Mouse (Mus musculus) G1E (cell line): ENCODE data around the gene Filip1. TPM values are rescaled to one million over a fixed set of nuclear protein-coding genes. Genes with fewer than 3 reads are reported as not detected.

Source experiments
- ATAC-seq: 2 replicates; pipeline ENCODE4 v1.8.0; 2016; ENCODE audit warnings: mild to moderate bottlenecking; ENCODE audit not compliant: insufficient number of reproducible peaks, poor library complexity, low FRiP score, severe bottlenecking; ENCODE audit errors: extremely low read depth
- DNase-seq: peaks from one replicate; pipeline ENCODE4 v3.0.0; 2012; ENCODE audit warnings: low spot score
- H3K27me3 ChIP-seq: 2 replicates; pipeline ENCODE4 v1.6.1; 2012; ENCODE audit warnings: mild to moderate bottlenecking, low read length, inconsistent platforms; ENCODE audit not compliant: insufficient read depth
- H3K36me3 ChIP-seq: replicated peaks from 2 replicates; pipeline ENCODE3; 2012; ENCODE audit warnings: mild to moderate bottlenecking, inconsistent platforms
- H3K4me1 ChIP-seq: 2 replicates; pipeline ENCODE4 v1.6.1; 2012; ENCODE audit warnings: low read depth, low read length, inconsistent platforms, mixed read lengths; ENCODE audit not compliant: insufficient read depth
- H3K4me3 ChIP-seq: 2 replicates; pipeline ENCODE4 v1.5.1; 2012; ENCODE audit warnings: low read depth, mild to moderate bottlenecking, inconsistent platforms, low read length, moderate library complexity, mixed read lengths
- H3K9me3 ChIP-seq: replicated peaks from 2 replicates; pipeline ENCODE4 v1.6.1; 2012; ENCODE audit warnings: inconsistent platforms
- CTCF ChIP-seq: IDR thresholded peaks from 2 replicates; pipeline ENCODE4 v1.5.1; 2012; ENCODE audit warnings: low read depth, low read length, inconsistent platforms, mixed read lengths
- GATA1 ChIP-seq: IDR thresholded peaks from 2 replicates; pipeline ENCODE4 v1.6.1; 2012; ENCODE audit warnings: borderline replicate concordance, low read length, inconsistent platforms, mixed read lengths
- GATA2 ChIP-seq: IDR thresholded peaks from 2 replicates; pipeline ENCODE4 v1.6.1; 2012; ENCODE audit warnings: low read depth, low read length, inconsistent platforms, borderline replicate concordance
- POLR2AphosphoS5 ChIP-seq: IDR thresholded peaks from 2 replicates; pipeline ENCODE4 v1.6.1; 2012; ENCODE audit warnings: low read depth, low read length, inconsistent platforms; ENCODE audit not compliant: insufficient replicate concordance
- TAL1 ChIP-seq: conservative IDR thresholded peaks from 2 replicates; pipeline ENCODE4 v1.6.1; 2012; ENCODE audit warnings: low read depth, low read length, inconsistent platforms, mixed read lengths
- polyA plus RNA-seq: library from polyadenylated mRNA; stranded (reverse); fragments of >175 nt; gene quantifications from 2 replicates; pipeline ENCODE4 v1.2.3, GENCODE M21; 2012
- total RNA-seq, 2 experiments: library from RNA; stranded (forward) in 1 of 2; stranded (reverse) in 1 of 2; fragments of 200-1000 nt in 1 of 2; fragments of >200 nt in 1 of 2; fragmentation: Nextera tagmentation in 1 of 2; gene quantifications; 2 replicates each; pipeline ENCODE4 v1.2.3; 2014 to 2017

Gene Filip1
- total and polyA plus RNA-seq, 3 experiments, result 0.11 TPM; not detected in 2

- ATAC-seq (no peak), DNase-seq (no peak)
- no peaks in the 10 kb centered on the region for H3K9me3 ChIP-seq
- H3K36me3 ChIP-seq, result peaks cover 10% of the 10 kb centered on the region
- no peaks in the 10 kb centered on the region for H3K27me3 ChIP-seq
- H3K4me1 ChIP-seq, result peaks cover 7% of the 10 kb centered on the region; the same call in 1 of the 2 replicates
- TF ChIP-seq GATA1 (no peak), TAL1 (no peak), GATA2 (no peak), CTCF (no peak), POLR2AphosphoS5 (no peak)
- H3K4me3 ChIP-seq, result no peak overlapping the region
Measured at GRCm38 (mm10) chr9:79784934-79785793, 227.5 kb downstream of the Filip1 start.

- DNase-seq, result no peak
- no peaks in the 10 kb centered on the region for H3K27me3 ChIP-seq
- peaks cover 5% of the 10 kb centered on the region; the same call in 1 of the 2 replicates for H3K4me1 ChIP-seq
- H3K9me3 ChIP-seq, result no peaks in the 10 kb centered on the region
- TF ChIP-seq POLR2AphosphoS5 (no peak), GATA1 (no peak), TAL1 (no peak), GATA2 (no peak), CTCF (no peak)
- H3K4me3 ChIP-seq, result no peak overlapping the region
- H3K36me3 ChIP-seq, result peaks cover 9% of the 10 kb centered on the region
- no peak for ATAC-seq
Measured at GRCm38 (mm10) chr9:79784439-79784838, 228.2 kb downstream of the Filip1 start.

GRCm38 (mm10) chr9:79779354-79779753, 233.3 kb downstream of the Filip1 start:
- H3K4me1 ChIP-seq, result 0 out of 2 replicates have a peak, but pooled peaks cover 3% of the 10 kb centered on the region
- H3K36me3 ChIP-seq, result peaks cover 20% of the 10 kb centered on the region
- H3K27me3 ChIP-seq, result no peaks in the 10 kb centered on the region
- no peak for ATAC-seq
- no peak for DNase-seq
- no peak for TF ChIP-seq CTCF
- TF ChIP-seq GATA2, result no peak
- no peak for TF ChIP-seq POLR2AphosphoS5
- no peak for TF ChIP-seq GATA1
- TF ChIP-seq TAL1, result no peak
- no peak overlapping the region for H3K4me3 ChIP-seq
- H3K9me3 ChIP-seq, result no peaks in the 10 kb centered on the region

GRCm38 (mm10) chr9:79766991-79767545, 245.6 kb downstream of the Filip1 start:
- no peak for TF ChIP-seq POLR2AphosphoS5
- TF ChIP-seq GATA1, result no peak
- no peak for TF ChIP-seq TAL1
- no peak for TF ChIP-seq CTCF
- no peak for TF ChIP-seq GATA2
- Histone ChIP-seq H3K4me3 (no peak overlapping the region), H3K36me3 (peaks cover 14% of the 10 kb centered on the region), H3K9me3 (no peaks in the 10 kb centered on the region), H3K27me3 (no peaks in the 10 kb centered on the region), H3K4me1 (no peaks in the 10 kb centered on the region)
- DNase-seq (no peak), ATAC-seq (no peak)

GRCm38 (mm10) chr9:79765329-79765728, 247.3 kb downstream of the Filip1 start:
- peaks cover 6% of the 10 kb centered on the region for H3K36me3 ChIP-seq
- H3K4me1 ChIP-seq, result peaks cover 2% of the 10 kb centered on the region
- DNase-seq (no peak), ATAC-seq (no peak)
- TF ChIP-seq POLR2AphosphoS5 (no peak), CTCF (no peak), GATA1 (no peak), GATA2 (no peak), TAL1 (no peak)
- H3K27me3 ChIP-seq, result no peaks in the 10 kb centered on the region
- no peak overlapping the region for H3K4me3 ChIP-seq
- no peaks in the 10 kb centered on the region for H3K9me3 ChIP-seq

Other genes with a start within 250 kb of the Filip1 start
- 38.8 and 49.5 TPM in 2 replicates for gene Tmem30a, start 219.3 kb downstream of the Filip1 start, total RNA-seq (2014; fragmentation: Nextera tagmentation)
- 66.9 and 81.2 TPM in 2 replicates for gene Tmem30a, start 219.3 kb downstream of the Filip1 start, total RNA-seq (2017)
- gene Tmem30a, start 219.3 kb downstream of the Filip1 start, polyA plus RNA-seq, result 77.6 and 112 TPM in 2 replicates
- 251 and 255 TPM in 2 replicates for gene Senp6, start 54.1 kb upstream of the Filip1 start, total RNA-seq (2014; fragmentation: Nextera tagmentation)
- 164 and 193 TPM in 2 replicates for gene Senp6, start 54.1 kb upstream of the Filip1 start, total RNA-seq (2017)
- 77.4 and 89.7 TPM in 2 replicates for gene Senp6, start 54.1 kb upstream of the Filip1 start, polyA plus RNA-seq
- 11.5 and 17.6 TPM in 2 replicates for gene Myo6, start 152.2 kb upstream of the Filip1 start, total RNA-seq (2014; fragmentation: Nextera tagmentation)
- 8.0 and 13.5 TPM in 2 replicates for gene Myo6, start 152.2 kb upstream of the Filip1 start, total RNA-seq (2017)
- gene Myo6, start 152.2 kb upstream of the Filip1 start, polyA plus RNA-seq, result 4.9 and 8.2 TPM in 2 replicates